Mouse (Mus musculus): ENCODE data around the gene Rbm20.

Rbm20 gene

GRCm38 (mm10) chr19:53851352-53851751, 174.2 kb downstream of the Rbm20 start:
- no peak for DNase-seq (ENCODE audit: low spot score)

- no peak for DNase-seq (ENCODE audit: low spot score)
Observed at GRCm38 (mm10) chr19:53851826-53852698, 175.0 kb downstream of the Rbm20 start.

GRCm38 (mm10) chr19:53852699-53853451, 175.8 kb downstream of the Rbm20 start:
- peak; percentile 71 for DNase-seq (ENCODE audit: low spot score)

DNA sequence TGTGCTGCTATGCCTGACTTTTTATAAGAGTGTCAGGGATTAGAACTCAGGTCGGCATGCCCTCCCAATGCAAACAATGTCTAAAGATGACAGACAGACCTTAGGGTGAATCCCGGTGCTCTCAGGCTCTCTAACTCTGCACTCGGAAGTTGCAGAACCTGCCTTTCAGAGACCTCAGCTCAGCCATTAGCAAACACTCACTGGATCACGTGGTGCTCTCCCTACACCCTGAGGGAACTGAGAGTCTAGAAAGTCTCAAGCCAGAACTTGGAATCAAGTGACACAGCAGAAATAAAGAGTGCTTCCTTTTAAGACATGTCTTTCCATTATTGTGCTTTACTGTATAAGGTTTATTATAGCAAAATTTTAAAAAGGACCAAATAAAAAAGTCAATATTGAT, 177.9 kb downstream of the Rbm20 start:
- DNase-seq (ENCODE audit: low spot score), result no peak

DNA sequence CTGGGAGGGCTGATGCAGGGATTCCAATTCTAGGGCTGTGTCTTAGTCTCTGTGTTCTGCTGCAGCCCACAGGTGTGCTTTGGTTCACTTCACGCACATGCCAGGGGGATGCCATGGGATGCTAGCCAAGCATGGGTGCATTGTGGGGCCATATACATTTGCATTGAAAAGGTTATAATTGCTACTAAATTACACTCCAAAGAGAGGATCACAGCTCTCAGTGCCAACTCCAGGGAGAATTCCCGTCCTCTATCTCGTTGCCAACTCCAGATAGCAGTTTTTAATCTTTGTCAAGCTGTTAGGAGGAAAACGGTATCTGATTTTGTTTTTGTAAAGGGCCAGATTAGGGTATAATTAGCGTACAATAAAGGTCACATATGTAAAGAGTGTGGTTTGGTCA, 178.7 kb downstream of the Rbm20 start:
- DNase-seq (ENCODE audit: low spot score), result no peak

DNA sequence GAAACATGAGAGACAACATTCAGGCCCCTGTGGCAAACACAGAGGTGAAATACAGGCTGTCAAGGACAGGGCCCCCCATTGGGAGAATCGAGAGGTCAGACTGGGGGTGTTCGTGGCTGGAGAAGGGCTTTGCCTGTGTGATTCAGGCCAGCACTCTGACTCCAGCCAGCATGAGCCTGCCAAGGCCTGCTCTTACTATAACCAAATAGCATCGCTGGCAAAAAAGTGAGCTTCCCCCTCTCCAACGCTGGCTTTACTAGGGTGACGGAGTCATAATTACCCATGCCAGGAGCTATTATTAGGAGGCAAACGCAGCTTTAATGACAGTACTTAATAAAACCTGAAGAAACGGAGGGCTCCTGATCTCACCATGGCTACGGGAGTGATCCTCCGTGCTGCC, 179.7 kb downstream of the Rbm20 start:
- DNase-seq (ENCODE audit: low spot score), result no peak

DNA sequence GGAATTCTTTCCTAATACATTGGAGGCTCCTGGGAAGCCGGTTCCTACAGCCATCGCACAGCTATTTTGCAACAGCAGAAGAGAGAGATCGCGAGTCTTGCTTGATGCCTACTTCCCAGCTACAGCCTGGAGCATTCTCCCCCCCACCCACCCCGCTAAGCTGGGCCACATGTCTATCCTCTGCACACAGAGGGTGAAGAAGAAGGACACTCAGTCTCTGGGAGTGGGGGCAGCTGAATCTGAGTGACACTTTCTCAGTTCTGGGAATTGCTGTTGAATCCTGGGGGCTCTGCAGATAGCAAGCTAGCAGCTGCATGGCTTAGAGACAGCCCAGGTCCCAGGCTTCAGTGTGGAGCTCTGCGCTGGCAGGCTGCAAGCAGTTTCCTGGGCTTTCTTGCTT, 180.9 kb downstream of the Rbm20 start:
- DNase-seq (ENCODE audit: low spot score), result no peak

- no peak for DNase-seq (ENCODE audit: low spot score)
Observed at GRCm38 (mm10) chr19:53859149-53859548, 182.0 kb downstream of the Rbm20 start.

GRCm38 (mm10) chr19:53859593-53859992, 182.5 kb downstream of the Rbm20 start:
- DNase-seq (ENCODE audit: low spot score), result no peak

- DNase-seq (ENCODE audit: low spot score), result no peak
Observed at GRCm38 (mm10) chr19:53861346-53861745, 184.2 kb downstream of the Rbm20 start.

DNA sequence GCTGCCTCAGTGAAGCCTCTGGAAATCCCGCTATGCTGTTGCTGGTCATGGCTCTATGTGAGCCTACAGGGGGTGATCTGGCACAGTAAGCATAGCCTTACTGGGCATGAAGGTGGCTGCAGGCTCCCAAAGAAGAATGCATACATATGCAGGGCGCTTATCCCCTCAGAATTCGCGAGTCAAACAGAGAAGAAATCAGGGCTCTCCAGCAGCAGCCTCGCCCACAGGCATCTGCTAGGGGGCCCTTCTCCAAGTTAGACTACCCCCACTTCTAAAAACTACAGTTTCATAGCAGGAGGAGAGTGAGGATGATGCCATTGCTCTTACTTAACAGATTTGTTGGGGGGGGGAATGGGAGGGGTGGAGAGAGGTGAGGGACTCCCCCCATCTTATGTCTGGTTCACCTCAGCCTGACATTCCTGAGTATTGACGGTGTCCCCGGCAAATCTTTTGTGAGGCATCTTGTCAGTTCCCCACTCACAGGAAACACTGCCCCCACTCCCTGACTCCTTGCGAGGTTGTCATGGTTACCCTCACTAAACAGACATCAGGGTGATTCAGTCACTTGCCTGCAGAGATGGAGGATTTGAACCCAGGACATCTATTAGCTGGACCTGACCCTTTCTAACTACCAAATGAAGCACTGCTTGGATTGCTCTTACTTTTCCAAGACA, 185.6 kb downstream of the Rbm20 start:
- DNase-seq (ENCODE audit: low spot score), result no peak

GRCm38 (mm10) chr19:53867238-53867637, 190.1 kb downstream of the Rbm20 start:
- DNase-seq (ENCODE audit: low spot score), result no peak

- no peak for DNase-seq (ENCODE audit: low spot score)
Observed at GRCm38 (mm10) chr19:53868125-53868524, 191.0 kb downstream of the Rbm20 start.

GRCm38 (mm10) chr19:53868796-53869195, 191.7 kb downstream of the Rbm20 start:
- no peak for DNase-seq (ENCODE audit: low spot score)

GRCm38 (mm10) chr19:53869427-53870385, 192.6 kb downstream of the Rbm20 start:
- no peak for DNase-seq (ENCODE audit: low spot score)

DNA sequence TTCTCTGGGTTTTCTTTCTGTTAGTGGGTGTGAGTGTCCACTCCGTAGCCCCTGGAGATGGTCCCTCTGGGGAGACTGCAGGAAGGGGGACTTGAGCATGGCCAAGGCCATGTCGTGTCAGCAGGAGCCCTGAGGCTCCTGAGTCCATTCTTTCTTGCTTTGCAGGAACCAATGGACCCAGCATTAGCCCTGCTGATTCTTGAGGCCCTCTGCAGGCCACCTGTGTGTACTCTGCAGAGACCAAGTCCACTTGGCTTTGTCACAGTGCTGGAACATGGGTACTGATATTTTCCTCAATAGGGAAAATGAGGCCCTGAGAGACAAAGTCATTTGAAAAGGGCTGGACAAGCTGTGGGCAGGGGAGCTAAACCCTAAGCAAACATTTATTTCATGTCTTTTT, 193.5 kb downstream of the Rbm20 start:
- no peak for DNase-seq (ENCODE audit: low spot score)

- no peak for DNase-seq (ENCODE audit: low spot score)
Observed at GRCm38 (mm10) chr19:53871502-53871901, 194.4 kb downstream of the Rbm20 start.

DNA sequence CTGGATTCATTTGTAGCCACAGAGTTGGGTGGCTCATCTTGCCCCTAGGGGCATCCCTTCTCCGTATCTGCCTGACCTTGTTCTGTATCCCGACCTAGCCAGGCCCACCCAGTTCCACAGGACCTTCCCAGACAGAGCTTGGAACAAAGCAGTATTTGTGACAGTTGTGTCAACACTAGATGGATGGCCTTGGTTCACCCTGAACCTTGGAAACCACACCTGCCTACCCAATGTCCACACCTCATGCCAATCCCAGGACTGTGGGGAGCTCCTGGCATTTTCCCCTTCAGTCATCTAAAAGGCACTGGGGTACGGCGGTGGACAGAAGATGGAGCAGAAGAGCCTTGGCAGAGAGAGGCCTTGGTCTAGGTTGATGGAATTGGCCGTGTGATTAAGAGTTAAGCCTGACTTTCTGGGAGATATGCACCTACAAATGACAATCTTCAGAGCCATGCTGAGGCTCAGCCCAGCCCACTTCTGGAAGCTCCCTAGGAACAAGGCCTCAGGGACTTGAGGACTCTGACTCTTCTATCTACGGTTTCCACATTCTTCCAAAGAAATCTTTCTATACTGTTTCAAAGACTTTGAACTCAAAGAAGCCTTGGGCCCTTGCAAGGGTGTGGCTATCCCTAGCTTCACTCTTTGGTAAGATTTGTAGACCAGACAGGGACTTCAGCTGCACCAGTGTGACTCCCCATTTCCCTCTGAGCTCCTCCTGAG, 196.0 kb downstream of the Rbm20 start:
- DNase-seq (ENCODE audit: low spot score), result no peak

DNA sequence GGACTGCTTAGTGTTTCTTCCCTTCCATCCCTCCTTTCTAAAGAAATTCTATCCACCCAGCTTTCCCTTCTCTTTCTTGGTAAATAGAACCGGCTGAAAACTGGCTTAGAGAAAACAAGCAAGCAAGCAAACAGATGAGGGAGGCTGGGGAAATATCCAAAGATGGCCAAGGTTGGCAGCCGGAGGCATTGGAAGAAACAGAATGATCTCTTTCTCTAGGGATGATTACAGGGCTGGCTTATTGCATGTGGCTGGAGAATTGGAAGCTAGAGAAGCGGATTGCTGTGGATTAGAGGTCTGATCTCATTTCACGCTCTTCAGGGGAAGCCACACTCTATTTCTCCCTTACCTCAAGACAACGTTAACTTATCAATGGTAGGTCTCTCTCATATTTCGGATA, 198.1 kb downstream of the Rbm20 start:
- DNase-seq (ENCODE audit: low spot score), result no peak

- DNase-seq (ENCODE audit: low spot score), result no peak
Observed at GRCm38 (mm10) chr19:53877779-53878178, 200.7 kb downstream of the Rbm20 start.

GRCm38 (mm10) chr19:53880460-53880859, 203.4 kb downstream of the Rbm20 start:
- DNase-seq (ENCODE audit: low spot score), result no peak

All from ovary, postnatal 14 days (tissue).